Mouse (Mus musculus) forebrain, embryonic 15.5 days (tissue): Measurements from ENCODE around the gene Nppc. TPM values are rescaled to one million over a fixed set of nuclear protein-coding genes. Genes with fewer than 3 reads are reported as not detected.
A peak's percentile ranks its signal among the peaks of the same experiment; 100 is the strongest.

ENCODE experiments used
- ATAC-seq: fragments of 200-750 bp; cut with Nextera tagmentation; replicated peaks from 2 replicates; pipeline ENCODE4 v1.8.0; 2017; ENCODE audit warnings: mild to moderate bottlenecking, moderate TSS enrichment, moderate library complexity
- H3K27ac ChIP-seq: fragments of 300-500 bp; sonication (generic); replicated peaks from 2 replicates; pipeline ENCODE4 v1.5.1; 2015; ENCODE audit warnings: mild to moderate bottlenecking, inconsistent platforms
- H3K27me3 ChIP-seq: fragments of 300-500 bp; sonication (generic); 2 replicates; pipeline ENCODE4 v1.6.1; 2015; ENCODE audit warnings: inconsistent platforms
- H3K36me3 ChIP-seq: fragments of 300-500 bp; sonication (generic); 2 replicates; pipeline ENCODE4 v1.6.1; 2015; ENCODE audit warnings: mild to moderate bottlenecking, inconsistent platforms
- H3K4me1 ChIP-seq: fragments of 300-500 bp; sonication (generic); 2 replicates; pipeline ENCODE4 v1.6.1; 2015; ENCODE audit warnings: inconsistent platforms
- H3K4me2 ChIP-seq: fragments of 300-500 bp; sonication (generic); replicated peaks from 2 replicates; pipeline ENCODE4 v1.6.1; 2015; ENCODE audit warnings: mild to moderate bottlenecking, inconsistent platforms
- H3K4me3 ChIP-seq: fragments of 300-500 bp; sonication (generic); 2 replicates; pipeline ENCODE4 v1.5.1; 2015; ENCODE audit warnings: mild to moderate bottlenecking, inconsistent platforms
- H3K9ac ChIP-seq: fragments of 300-500 bp; sonication (generic); replicated peaks from 2 replicates; pipeline ENCODE4 v1.6.1; 2015; ENCODE audit warnings: mild to moderate bottlenecking, inconsistent platforms
- H3K9me3 ChIP-seq: fragments of 300-500 bp; sonication (generic); 2 replicates; pipeline ENCODE4 v1.6.1; 2016; ENCODE audit warnings: inconsistent platforms
- WGBS: fragments of 180-500 bp; shearing (Covaris S2); methylation state at CpG from one replicate; pipeline ENCODE4 v1.1.7; 2015; ENCODE audit warnings: mixed read lengths; 5-methylcytosine and 5-hydroxymethylcytosine counted together
- microRNA-seq: library from miRNA; unstranded; fragments of <30 nt; microRNA quantifications from one replicate; pipeline ENCODE4, GENCODE M21; 2016
- polyA plus RNA-seq: library from polyadenylated mRNA; unstranded; fragments of >200 nt; fragmentation: Nextera tagmentation; extraction: Ambion mirVana; gene quantifications from 2 replicates; pipeline ENCODE4 v1.2.1, GENCODE M21; 2015

Nppc gene
- polyA plus RNA-seq, 1 experiment from 2014 or later: 4.8 TPM

DNA sequence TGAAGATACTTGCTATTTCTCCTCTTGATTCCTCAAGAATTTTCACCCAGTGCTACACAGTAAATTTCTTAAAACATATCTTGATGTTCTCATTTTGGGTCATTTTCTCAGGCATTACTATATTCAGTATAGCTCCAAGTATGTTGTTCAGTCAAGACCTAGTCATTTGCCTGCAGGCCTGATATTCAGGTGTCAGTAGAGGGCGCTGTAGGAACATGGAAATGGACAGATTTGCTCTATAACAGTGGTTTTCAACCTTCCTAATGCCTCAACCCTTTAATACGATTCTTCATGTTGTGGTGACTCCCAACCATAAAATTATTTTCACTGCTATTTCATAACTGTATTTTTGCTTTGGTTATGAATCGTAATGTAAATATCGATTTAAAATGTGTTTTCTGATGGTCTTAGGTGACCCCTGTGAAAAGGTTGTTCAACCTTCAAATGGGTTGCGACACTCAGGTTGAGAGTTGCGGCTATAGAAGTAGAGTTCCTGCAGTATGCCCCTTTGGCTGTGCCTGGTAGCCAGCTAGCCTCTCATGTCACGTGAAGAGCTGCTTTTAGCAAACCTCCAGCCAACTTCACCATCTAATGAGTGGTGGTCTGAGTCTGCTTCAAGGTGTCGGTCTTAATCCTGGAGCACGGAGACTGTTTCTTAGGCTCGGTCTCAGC is 51.8 kb downstream of the Nppc start:
- Histone ChIP-seq H3K4me1 (no peaks in the 10 kb centered on the region), H3K27ac (no peak overlapping the region), H3K36me3 (no peaks in the 10 kb centered on the region), H3K27me3 (no peaks in the 10 kb centered on the region), H3K9me3 (no peaks in the 10 kb centered on the region), H3K9ac (no peak overlapping the region), H3K4me3 (no peak overlapping the region), H3K4me2 (no peak overlapping the region)
- 0 out of 2 replicates have a peak, but pooled peaks have one; percentile 63 for ATAC-seq
- WGBS: 59% methylated on average over 10 of the region's 10 CpGs

Small RNA genes lying within 50 kb of the gene (microRNA-seq; reads per million reads assigned to microRNA genes)
- gene Gm22955: not detected

Other genes with a start within 250 kb of the Nppc start
- 0.18 TPM in 1 of 2 replicates, not detected in the other for gene Nmur1, start 244.3 kb downstream of the Nppc start, polyA plus RNA-seq
- not detected in 2 replicates for gene Tex44, start 244.2 kb downstream of the Nppc start, polyA plus RNA-seq
- gene Ptma, start 143.8 kb downstream of the Nppc start, polyA plus RNA-seq: 2,368 and 2,448 TPM in 2 replicates
- gene Pde6d, start 87.9 kb downstream of the Nppc start, polyA plus RNA-seq: 99.0 and 103 TPM in 2 replicates
- gene Cops7b, start 87.7 kb downstream of the Nppc start, polyA plus RNA-seq: 62.9 and 63.4 TPM in 2 replicates
- 39.7 and 40.0 TPM in 2 replicates for gene Dis3l2, start 33.2 kb upstream of the Nppc start, polyA plus RNA-seq